Mouse (Mus musculus): Measurements from ENCODE around the gene Orm2.
A peak's percentile ranks its signal among the peaks of the same experiment; 100 is the strongest.

Orm2 gene

GRCm38 (mm10) chr4:63362150-63362549 lies at the start of gene Orm2:
Gene Orm2, plus strand, starts transcription at chr4:63362449.
- no peak for DNase-seq

- DNase-seq: no peak
Measured at GRCm38 (mm10) chr4:63314063-63314462, 48.2 kb upstream of the Orm2 start.

- no peak for DNase-seq
Measured at GRCm38 (mm10) chr4:63316076-63316746, 46.0 kb upstream of the Orm2 start.

- DNase-seq: peak in 1 of 2 experiments; percentile 65
Measured at GRCm38 (mm10) chr4:63319566-63319965, 42.7 kb upstream of the Orm2 start.

GRCm38 (mm10) chr4:63323275-63323815 lies 38.9 kb upstream of the Orm2 start:
- no peak for DNase-seq

GRCm38 (mm10) chr4:63333403-63333802 lies 28.8 kb upstream of the Orm2 start:
- no peak for DNase-seq

GRCm38 (mm10) chr4:63338414-63339076 lies 23.7 kb upstream of the Orm2 start:
- no peak for DNase-seq

GRCm38 (mm10) chr4:63342491-63342890 lies 19.8 kb upstream of the Orm2 start:
- no peak for DNase-seq

GRCm38 (mm10) chr4:63343608-63344007 lies 18.6 kb upstream of the Orm2 start:
- DNase-seq: no peak

GRCm38 (mm10) chr4:63344295-63344694 lies 18.0 kb upstream of the Orm2 start, which contains the start of gene Orm1:
Gene Orm1, plus strand, starts transcription at chr4:63344560.
- DNase-seq: no peak

- no peak for DNase-seq
Measured at GRCm38 (mm10) chr4:63345261-63345660, 17.0 kb upstream of the Orm2 start.

- DNase-seq: no peak
Measured at GRCm38 (mm10) chr4:63346659-63347058, 15.6 kb upstream of the Orm2 start.

- DNase-seq: no peak
Measured at GRCm38 (mm10) chr4:63348524-63348923, 13.7 kb upstream of the Orm2 start.

- DNase-seq: no peak
Measured at GRCm38 (mm10) chr4:63355877-63356665, 6.2 kb upstream of the Orm2 start, which contains the start of gene Orm3. Gene Orm3, plus strand, starts transcription at chr4:63356162.

GRCm38 (mm10) chr4:63356981-63357570 lies 5.2 kb upstream of the Orm2 start:
- no peak for DNase-seq

- DNase-seq: no peak
Measured at GRCm38 (mm10) chr4:63359861-63360260, 2.4 kb upstream of the Orm2 start.

- peak; percentile 73 to 88 for DNase-seq
Measured at GRCm38 (mm10) chr4:63368577-63368976, 6.3 kb downstream of the Orm2 start.

GRCm38 (mm10) chr4:63370897-63371296 lies 8.6 kb downstream of the Orm2 start:
- no peak for DNase-seq

GRCm38 (mm10) chr4:63371890-63372289 lies 9.6 kb downstream of the Orm2 start:
- peak in 1 of 2 experiments; percentile 67 for DNase-seq

- DNase-seq: no peak
Measured at GRCm38 (mm10) chr4:63373404-63373803, 11.2 kb downstream of the Orm2 start.

- no peak for DNase-seq
Measured at GRCm38 (mm10) chr4:63374331-63374730, 12.1 kb downstream of the Orm2 start.

GRCm38 (mm10) chr4:63375367-63375766 lies 13.1 kb downstream of the Orm2 start:
- DNase-seq: no peak

- DNase-seq: no peak
Measured at GRCm38 (mm10) chr4:63377483-63377882, 15.2 kb downstream of the Orm2 start.

All from spleen, adult 18-20 months (tissue).